Mouse (Mus musculus) 416B (cell line): Measurements from ENCODE around the gene Tead3.

Experiments used
- DNase-seq: peaks from one replicate; pipeline ENCODE4 v3.0.0; 2011; ENCODE audit warnings: low read depth

Tead3 gene

GRCm38 (mm10) chr17:28300850-28301249 lies 49.8 kb downstream of the Tead3 start:
- DNase-seq = no peak

GRCm38 (mm10) chr17:28300323-28300722 lies 50.3 kb downstream of the Tead3 start:
- DNase-seq = no peak

DNA sequence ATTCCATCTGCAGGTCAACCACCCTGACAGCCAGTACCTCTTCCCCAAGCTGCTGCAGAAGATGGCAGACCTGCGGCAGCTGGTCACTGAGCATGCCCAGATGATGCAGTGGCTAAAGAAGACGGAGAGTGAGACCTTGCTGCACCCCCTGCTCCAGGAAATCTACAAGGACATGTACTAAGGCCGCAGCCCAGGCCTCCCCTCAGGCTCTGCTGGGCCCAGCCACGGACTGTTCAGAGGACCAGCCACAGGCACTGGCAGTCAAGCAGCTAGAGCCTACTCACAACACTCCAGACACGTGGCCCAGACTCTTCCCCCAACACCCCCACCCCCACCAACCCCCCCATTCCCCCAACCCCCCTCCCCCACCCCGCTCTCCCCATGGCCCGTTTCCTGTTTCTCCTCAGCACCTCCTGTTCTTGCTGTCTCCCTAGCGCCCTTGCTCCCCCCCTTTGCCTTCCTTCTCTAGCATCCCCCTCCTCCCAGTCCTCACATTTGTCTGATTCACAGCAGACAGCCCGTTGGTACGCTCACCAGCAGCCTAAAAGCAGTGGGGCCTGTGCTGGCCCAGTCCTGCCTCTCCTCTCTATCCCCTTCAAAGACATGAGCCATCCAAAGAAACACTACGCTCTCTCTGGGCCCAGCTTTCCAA lies 50.8 kb downstream of the Tead3 start:
- DNase-seq = no peak

- DNase-seq = no peak
Observed at GRCm38 (mm10) chr17:28298888-28299287, 51.7 kb downstream of the Tead3 start.

DNA sequence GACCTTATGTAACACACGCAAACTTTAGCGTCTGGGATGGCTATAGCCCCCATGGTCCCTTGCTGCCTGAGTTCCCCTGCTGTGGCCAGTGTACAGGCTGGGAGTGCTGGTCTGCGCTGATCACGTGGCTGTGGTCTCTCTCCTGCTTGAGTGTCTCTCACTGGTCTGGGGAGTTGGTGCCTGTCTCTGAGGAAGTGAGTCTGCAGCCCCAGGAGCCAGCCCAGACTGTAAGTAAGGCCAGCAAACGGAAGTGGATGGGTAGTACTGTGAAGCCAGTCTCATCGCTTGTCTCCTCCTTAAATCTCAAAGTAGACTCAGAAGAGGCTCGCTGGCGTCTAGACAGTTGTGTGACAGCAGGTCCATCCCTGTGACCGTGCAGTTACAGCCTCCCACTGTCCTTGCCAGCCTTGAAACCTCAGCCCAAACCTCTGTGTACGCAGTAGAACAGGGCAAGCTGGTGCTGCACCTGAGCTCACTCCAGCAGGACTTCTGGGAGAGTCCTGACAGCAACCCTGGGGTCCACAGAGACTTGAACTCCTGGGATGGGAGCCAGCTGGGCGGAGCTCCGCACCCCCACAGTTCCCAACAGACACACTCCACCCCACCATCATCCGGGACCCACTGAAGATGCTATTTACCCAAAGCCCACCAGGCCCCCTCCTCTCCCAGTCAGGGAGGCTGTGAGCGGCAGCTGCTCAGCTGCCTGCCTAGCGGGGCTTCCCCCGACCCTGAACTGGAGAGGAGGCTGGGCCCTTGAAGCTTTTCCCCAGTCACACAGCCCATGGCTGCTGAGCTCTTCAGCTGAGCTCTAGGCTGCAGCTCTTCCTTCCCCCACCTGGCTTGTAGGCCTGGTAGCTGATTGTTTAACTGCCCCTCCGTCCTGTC lies 55.9 kb downstream of the Tead3 start:
- DNase-seq = peak; percentile 91

- DNase-seq = no peak
Observed at GRCm38 (mm10) chr17:28293716-28294115, 56.9 kb downstream of the Tead3 start.

GRCm38 (mm10) chr17:28291346-28291745 lies 59.3 kb downstream of the Tead3 start:
- DNase-seq = peak; percentile 97

DNA sequence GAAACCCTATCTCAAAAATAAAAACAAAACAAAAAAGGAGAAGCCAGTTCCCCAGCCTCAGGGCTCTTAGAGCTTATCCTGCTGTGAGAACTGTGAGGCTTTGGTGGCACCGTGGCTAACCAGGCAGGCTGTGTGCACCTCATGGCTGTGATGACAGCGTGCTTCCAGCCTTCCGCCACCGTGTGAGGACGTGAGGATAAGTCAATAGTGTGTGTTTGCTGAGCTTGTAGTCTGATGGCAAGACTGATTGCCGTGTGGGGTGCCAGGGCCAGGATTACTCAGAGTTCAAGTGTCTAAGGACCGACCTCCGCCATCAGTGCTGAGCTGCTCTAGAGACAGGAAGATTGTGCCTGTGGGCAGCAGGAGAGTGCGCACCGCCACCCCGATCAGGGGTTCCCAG lies 59.9 kb downstream of the Tead3 start:
- peak; percentile 73 for DNase-seq

DNA sequence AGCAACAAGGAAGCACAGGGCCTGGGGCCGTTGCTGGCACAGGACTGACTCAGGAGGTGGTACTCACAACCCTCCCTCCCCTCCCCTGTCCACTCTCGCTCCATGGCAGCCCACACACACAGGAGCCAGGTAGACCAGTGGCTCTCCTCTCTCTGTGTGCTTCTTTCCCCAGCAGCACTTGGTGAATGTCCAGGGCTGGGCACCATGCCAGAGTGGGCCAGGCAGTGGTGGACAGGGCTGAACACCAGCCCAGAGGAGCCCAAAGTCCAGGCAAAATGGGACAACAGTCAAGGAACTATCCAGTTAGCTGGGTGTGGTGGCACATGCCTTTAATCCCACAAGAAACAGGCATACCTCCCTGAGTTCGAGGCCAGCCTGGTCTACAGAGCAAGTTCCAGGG lies 60.4 kb downstream of the Tead3 start:
- no peak for DNase-seq

GRCm38 (mm10) chr17:28287980-28288379 lies 62.6 kb downstream of the Tead3 start:
- peak; percentile 92 for DNase-seq

DNA sequence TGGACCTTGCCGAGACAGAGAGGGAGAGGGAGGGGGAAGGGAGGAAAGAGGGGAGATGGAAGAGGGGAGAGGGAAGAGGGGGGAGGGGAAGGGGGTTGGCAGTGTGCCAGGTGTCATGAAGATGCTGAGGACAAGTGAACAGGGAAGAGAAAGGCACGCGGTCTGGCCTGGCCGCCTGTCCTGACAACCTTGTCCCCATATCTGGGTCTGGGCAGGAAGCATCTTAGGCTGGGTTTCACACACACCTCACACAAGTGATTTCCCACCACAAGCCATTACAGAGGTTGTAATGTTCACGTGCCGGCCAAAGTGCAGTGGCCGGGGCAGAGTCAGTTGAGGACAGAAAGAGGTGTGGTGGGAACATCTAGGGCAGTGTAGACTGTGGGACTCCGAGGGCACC lies 63.0 kb downstream of the Tead3 start:
- DNase-seq = peak; percentile 94

- DNase-seq = no peak
Observed at GRCm38 (mm10) chr17:28286964-28287363, 63.7 kb downstream of the Tead3 start.

DNA sequence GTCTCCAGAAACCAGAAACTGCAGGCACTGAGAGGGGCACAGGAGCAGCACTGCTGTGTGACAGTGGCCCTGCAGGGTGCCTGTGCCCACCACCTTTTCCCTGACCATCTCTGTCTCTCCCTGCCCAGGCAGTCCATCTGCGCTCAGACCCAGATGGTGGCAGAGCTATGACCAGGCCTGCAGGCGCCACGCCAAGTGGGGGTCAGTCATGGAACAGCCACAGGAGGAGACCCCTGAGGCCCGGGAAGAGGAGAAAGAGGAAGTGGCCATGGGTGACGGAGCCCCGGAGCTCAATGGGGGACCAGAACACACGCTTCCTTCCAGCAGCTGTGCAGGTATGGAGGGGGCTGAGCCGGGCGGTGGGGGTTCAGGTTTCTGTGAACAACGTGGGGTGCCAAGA lies 64.5 kb downstream of the Tead3 start:
- no peak for DNase-seq

DNA sequence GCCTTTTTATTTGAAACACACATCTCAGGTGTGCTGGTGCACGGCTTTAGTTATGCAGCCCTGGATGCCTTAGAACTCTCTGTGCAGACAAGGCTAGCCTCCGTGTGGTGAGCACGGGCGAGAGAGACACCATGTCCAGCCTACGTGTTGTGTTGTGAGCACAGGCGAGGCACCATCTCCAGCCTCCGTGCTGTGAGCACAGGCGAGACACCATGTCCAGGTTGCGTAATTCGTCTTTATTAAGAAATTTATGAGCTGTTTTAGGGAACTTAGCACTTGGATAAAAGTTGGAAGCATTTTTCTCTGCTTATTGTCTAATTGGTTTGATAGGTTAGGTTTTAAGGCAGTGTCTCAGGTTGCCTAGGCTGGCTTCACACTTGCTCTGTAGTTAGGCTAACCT lies 67.4 kb downstream of the Tead3 start:
- no peak for DNase-seq

DNA sequence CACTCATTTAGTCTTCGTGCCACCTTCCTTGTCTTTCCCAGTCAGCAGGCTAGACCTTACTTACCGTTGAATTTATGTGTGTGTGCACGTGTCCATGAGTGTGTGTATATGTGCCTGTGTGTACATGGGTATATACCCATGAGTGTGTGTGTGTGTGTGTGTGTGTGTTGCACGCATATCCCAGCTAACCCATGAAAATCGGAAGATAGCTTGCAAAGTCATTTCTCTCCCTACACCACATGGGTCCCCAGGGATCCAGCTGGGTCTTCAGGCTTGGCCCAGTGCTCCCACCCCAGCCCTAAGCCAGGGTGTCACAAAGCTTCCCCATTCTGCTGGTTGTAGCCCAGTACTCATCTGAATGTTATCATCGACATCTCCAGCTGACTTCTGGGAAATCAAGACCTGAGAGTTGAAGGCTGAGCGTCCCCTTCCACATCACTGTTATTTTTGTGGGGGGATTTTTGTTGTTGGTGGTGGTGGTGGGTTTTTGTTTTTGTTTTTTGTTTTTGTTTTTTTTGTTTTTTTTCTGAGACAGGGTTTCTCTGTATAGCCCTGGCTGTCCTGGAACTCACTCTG lies 68.7 kb downstream of the Tead3 start:
- no peak for DNase-seq
